Mouse (Mus musculus): ENCODE measurements around the gene Hgd.
A peak's percentile ranks its signal among the peaks of the same experiment; 100 is the strongest.
"Not testable (repeated sequence)": the region's sequence is repeated elsewhere in the genome, so short reads cannot be mapped to it uniquely, and the experiment has no call there.

The Hgd gene

DNA sequence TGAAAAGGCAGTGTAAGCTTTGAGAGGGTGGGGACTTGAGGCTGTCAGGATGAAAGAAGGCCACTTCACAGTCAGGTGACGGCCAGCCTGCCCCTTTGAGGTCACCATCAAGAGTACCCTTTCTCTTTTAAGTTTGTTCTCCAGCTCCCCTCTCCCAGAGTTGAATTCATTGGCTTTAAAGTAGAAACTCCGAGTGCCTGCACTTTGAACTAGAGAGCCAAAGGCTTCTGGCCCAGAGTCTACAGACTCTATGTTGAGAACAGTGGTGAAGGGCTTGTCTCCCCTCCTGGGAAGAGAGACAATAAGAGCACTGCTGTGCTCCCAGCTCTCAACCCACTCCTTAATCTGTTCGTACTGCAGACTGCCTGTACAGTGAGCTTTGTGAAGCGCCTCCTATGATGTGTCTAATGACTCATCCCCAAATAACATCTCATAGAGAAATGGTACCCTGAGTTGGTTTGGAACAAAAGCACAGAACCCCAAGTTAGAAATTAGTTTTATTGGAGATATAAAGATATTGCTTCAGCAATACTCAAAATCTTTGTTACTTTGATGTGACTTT, 46.5 kb downstream of the Hgd start:
- no peak for DNase-seq (ENCODE audit: extremely low read depth, insufficient read length, low spot score)

DNA sequence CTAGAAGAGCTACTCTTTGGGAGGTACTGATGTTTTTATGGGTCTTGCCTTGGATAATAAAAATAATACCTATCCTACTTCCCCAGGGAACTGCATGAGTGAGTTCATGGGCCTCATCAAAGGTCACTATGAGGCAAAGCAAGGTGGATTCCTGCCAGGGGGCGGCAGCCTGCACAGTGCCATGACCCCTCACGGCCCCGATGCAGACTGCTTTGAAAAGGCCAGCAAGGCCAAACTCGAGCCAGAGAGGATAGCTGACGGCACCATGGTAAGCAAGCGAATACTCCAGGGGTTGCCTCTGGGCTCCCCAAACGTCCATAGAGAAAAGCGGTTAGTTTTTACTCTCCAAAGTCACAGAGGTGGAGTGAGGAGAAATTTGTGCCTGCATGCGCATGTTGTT, 48.4 kb downstream of the Hgd start:
- DNase-seq (ENCODE audit: extremely low read depth, insufficient read length, low spot score): no peak

DNA sequence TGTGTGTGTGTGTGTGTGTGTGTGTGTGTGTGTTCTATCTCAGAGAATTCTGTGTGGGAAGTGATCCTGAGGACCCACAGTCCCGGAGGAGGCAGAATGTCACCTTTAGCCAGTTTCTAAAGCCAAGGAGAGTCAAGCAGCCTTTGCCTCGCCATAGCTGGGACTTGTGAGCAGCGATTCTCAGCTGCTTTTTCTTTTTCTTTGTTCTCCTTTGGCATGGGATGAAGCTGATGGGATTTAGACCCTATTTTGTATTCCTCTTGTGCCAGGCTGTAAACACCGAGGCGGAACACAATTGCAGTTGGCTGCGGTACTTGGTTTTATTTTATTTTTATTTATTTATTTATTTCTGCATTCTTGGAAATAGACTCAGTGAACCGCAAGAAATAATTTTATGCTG, 49.1 kb downstream of the Hgd start:
- no peak for DNase-seq (ENCODE audit: extremely low read depth, insufficient read length, low spot score)

DNA sequence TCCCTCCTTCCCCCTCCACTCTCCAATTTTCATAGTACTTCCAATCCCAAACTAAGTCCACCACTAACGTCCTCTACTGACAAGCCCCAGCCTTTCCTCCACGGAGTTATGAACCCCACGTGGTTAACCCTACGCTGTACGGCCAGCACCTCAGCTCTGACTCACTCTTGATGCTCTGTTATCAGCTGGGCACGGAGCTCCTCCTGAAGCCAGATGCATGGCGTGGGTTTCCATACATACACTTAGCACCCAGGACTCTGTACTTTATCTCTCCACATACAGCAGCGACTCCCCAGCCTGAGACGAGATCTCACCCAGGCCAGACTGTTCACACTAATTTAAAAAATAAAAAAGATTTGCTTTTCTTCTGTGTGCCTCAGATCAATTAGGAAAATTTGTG, 54.6 kb downstream of the Hgd start:
- no peak for DNase-seq (ENCODE audit: extremely low read depth, insufficient read length, low spot score)

DNA sequence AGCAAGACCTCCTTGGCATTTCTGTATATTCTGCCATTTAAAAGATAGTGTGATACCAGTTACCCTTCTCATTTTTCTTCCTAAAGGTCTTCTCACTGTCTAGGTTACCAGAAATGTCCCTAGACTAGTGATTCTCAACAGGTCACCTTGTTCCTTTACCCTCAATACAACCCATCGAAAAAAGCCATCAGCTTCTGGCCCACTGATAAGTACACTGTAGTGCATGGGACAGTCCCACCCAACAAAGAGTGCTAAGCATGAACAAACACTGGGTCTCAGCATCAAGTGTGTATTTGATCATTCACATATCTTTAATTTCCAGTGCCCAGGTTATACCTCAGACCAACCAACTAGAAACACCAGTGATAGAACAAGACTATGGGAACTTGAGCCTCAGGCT, 55.1 kb downstream of the Hgd start:
- no peak for DNase-seq (ENCODE audit: extremely low read depth, insufficient read length, low spot score)

DNA sequence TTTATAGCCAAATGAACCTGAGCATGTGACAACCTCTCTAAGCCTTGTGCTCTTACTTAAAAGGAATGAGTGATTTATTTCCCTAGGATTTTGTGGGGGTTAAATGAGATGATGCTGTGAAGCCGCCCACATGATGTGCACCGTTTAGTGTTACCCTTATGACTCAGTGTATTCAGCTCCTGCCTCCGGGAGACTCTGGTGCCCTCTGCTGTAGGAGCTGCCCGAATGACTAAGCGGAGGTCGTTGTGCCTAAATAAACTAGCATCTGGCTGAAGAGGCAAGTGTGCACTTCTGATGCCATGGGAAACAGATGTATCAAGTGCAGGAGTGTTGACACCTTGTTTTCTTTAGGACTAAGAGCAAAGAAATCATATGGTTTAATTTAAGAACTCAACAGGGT, 56.2 kb downstream of the Hgd start:
- peak; percentile 19 for DNase-seq (ENCODE audit: extremely low read depth, insufficient read length, low spot score)

DNA sequence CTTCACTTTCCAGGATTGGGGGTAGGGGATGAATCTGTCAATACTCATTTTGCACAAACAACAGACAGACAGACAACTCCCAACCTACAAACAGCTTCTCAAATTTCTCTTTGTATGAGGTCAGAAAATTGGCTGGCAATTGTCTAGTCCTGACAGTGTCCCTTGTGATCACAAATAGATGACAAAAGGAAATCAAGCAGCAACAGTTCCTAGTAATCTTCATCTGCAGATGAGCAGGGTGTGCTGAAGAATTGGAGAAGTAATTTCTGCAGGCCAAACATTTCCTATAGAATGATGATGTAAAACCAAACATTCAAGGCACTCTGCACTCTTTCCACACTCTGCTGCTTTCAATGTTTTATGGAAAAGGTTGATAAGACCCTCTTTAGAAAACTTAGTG, 57.8 kb downstream of the Hgd start:
- no peak for DNase-seq (ENCODE audit: extremely low read depth, insufficient read length, low spot score)

GRCm38 (mm10) chr16:37640522-37640921, 60.6 kb downstream of the Hgd start:
- not testable (repeated sequence) for DNase-seq (ENCODE audit: extremely low read depth, insufficient read length, low spot score)

- no peak for DNase-seq (ENCODE audit: extremely low read depth, insufficient read length, low spot score)
These were observed 64.5 kb downstream of the Hgd start for GRCm38 (mm10) chr16:37644486-37644885.

GRCm38 (mm10) chr16:37645211-37645610, 65.3 kb downstream of the Hgd start:
- DNase-seq (ENCODE audit: extremely low read depth, insufficient read length, low spot score): no peak

GRCm38 (mm10) chr16:37645799-37646198, 65.8 kb downstream of the Hgd start:
- DNase-seq (ENCODE audit: extremely low read depth, insufficient read length, low spot score): no peak

DNA sequence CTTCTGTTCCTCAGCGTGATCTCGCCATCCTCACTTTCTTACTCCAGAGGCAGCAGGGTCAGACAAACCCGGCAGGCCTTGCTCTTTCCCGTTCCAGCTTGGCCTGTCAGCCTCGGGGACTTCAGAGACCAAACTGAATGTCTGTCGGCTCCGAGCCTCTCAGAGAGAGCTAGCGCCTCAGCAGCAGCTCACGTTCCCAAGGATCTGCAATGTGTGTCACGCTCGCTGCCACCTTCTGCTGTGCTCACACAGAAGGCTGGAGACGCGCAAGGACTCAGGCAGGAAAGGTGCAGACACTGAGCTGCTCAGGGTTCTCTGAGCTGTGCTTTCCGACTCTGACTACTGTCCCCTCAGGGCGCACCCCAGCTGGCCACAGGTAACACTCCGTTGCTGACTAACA, 67.1 kb downstream of the Hgd start:
- no peak for DNase-seq (ENCODE audit: extremely low read depth, insufficient read length, low spot score)

DNA sequence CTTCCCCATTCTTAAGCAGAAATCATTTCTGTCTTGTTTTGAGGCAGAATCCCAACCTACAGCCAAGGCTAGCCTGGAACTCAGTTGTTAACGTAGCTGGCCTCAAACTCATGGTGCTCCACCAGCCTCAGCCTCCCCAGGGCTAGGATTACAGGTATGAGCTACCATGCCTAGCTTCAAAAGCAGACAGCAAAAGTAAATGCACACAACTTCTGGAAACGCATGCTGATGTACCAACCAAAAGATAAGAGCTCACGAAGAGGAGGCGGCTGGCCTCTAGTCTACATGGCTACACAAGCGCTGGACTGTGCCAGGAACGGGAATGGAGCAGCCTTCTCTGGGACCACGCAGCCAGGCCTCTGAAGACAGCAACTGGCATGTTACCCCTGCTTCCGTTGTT, 68.0 kb downstream of the Hgd start:
- no peak for DNase-seq (ENCODE audit: extremely low read depth, insufficient read length, low spot score)

DNA sequence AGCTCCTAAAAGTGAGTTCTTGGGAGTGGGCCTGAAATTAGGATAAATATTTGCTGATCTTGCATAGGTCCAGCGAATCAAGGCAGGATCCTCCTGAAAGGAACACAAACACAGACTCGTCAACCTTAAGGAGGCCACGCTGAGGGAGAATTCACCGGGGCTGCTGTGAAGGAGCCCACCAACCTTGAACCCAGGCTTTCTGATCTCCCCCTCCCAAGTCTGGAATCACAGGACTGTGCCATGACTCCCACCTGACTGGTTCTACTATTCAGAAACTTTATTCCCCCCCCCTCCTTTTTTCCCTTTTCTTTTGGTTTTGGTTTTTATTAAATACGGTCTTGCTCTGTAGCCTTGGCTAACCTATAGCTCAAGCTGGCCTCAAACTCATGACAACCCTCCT, 69.1 kb downstream of the Hgd start:
- no peak for DNase-seq (ENCODE audit: extremely low read depth, insufficient read length, low spot score)

DNA sequence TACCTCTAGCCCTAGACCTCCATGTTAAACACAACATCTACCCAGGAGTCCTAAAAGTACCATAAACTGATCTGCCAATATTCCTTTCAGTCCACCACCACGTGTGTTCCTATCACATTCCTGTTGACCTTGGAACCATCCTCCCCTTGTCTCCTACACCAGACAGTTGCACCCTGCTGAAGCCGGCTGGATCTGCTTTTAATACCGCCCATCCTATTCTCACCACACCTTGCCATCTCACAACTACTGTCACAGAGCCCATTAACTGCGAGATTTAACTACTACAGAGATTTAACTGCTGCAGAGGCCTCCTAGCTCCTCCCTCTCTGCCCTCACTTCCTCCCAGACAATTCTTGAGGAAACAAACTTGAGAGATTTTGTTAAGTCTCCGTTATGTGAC, 71.5 kb downstream of the Hgd start:
- DNase-seq (ENCODE audit: extremely low read depth, insufficient read length, low spot score): no peak

DNA sequence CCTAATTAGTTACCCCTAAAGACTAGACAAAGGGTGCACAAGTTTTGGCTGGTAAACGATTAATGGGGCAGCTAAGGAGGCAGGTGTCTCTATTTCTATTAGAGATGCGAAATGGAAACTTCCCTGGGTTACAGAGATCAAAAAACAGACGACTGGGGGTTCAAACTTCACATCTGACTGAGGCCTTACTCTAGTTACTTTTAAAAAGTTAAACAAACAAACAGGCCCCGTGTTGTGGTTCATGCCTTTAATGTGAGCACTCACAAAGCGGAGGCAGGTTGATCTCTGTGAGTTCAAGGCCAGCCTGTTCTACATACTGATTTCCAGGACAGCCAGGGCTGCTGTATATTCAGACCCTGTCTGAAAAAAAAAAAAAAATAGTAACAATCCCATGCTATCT, 72.7 kb downstream of the Hgd start:
- no peak for DNase-seq (ENCODE audit: extremely low read depth, insufficient read length, low spot score)

DNA sequence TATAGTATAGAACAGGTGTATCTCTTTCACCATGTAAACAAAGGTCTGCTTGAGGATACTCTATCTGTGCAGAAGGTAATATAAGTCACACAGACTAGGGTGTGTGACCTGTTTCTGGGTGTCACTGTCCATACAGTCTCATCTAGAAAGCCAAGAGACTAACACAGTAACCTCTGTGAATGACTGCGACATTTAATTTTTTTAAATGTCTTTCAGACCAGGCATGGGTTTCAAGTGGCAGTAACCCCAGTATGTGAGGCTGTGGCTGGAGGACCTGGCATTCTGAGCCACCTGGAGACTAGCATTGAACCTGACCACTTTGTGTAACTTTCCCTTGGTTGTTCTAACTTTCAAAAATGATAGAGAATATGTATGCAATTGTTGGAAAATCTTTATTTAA, 73.1 kb downstream of the Hgd start:
- no peak for DNase-seq (ENCODE audit: extremely low read depth, insufficient read length, low spot score)

- peak; percentile 95 for DNase-seq (ENCODE audit: extremely low read depth, insufficient read length, low spot score)
These were observed 74.0 kb downstream of the Hgd start, which contains the start of gene Ndufb4 for GRCm38 (mm10) chr16:37653731-37654657. Ndufb4 (minus strand) TSS chr16:37654453.

DNA sequence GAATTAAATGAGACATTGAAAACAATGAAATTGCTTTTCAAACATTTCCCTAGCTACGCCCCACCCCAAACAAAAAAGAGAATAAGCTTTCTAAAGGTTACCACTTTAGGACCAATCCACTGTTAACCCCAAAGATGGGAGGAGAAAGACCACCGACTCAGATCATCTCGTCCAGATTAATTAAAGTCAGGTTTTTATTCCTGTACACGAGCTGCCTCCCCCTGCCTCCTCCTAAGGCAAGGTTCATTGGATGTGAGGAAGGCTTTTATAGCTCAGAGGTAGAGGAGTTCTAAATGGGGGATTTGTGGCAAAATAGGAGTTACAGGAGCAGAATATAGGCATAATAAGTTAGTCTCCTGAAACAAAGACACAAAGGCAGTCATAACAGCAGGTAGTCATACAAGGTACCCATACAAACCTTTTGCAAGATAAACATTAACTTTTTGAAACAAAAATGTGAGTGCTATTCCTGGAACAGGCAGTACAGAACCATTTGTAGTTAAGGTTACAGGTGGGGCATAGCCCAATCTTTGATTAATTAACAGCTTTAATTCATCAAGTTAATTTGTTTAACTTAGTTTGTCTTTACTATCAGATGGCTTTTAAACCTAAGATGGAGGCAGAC, 75.0 kb downstream of the Hgd start:
- DNase-seq (ENCODE audit: extremely low read depth, insufficient read length, low spot score): no peak

- no peak for DNase-seq (ENCODE audit: extremely low read depth, insufficient read length, low spot score)
These were observed 75.9 kb downstream of the Hgd start for GRCm38 (mm10) chr16:37655756-37656347.

DNA sequence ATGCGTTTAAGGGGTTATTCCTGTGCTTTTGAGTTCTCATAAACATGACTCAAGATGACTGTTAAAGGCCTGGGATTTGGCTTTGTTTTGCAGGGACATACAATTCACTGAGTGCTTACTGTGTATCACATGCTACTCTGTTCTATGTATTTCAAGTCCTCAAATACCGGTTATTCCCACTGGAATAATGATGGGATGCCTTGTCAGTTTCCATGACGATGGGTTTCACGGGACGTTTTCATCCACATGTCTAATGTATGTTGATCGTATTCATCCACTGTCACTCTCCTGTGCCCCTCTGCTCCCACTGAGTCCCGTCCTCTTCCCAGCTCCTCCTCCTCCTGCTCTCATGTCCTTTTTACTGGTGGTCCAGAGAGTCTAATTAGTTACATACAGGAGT, 76.8 kb downstream of the Hgd start:
- no peak for DNase-seq (ENCODE audit: extremely low read depth, insufficient read length, low spot score)
